Mouse (Mus musculus) thymus, postnatal 14 days (tissue): ENCODE data around the gene Wfdc9.
"Not testable (repeated sequence)": the region's sequence is repeated elsewhere in the genome, so short reads cannot be mapped to it uniquely, and the experiment has no call there.

Source experiments
- DNase-seq: peaks from one replicate; pipeline ENCODE4 v3.0.0; 2021

Wfdc9 gene

GRCm38 (mm10) chr2:164615386-164615785 is 41.0 kb downstream of the Wfdc9 start:
- DNase-seq: no peak

DNA sequence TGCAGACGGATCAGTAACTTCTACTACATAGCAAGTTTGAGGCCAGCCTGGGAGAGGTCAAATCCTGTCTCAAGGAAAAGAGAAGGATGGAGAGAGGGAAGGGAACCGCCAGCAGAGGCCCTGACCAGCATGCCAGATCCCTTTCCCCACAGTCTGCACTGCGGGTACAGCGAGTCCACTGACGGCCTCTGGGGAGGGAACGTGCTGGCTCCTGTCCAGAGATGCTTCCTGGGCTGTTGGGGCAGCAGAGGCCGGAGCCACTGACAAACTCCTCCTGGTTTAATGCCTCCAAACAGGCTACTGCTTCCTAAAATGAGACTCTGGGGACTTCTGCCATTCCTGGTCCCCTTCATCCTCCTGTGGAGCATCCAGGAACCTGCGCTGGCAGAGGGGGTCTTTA is 42.9 kb downstream of the Wfdc9 start, which contains the start of the genes Wfdc6b and Wfdc8:
TSS of gene Wfdc6b (plus strand) at position 52 of the 400 bp plus-strand sequence.
TSS of gene Wfdc8 (minus strand) at position 156 of the 400 bp plus-strand sequence.
- DNase-seq: not testable (repeated sequence)

DNA sequence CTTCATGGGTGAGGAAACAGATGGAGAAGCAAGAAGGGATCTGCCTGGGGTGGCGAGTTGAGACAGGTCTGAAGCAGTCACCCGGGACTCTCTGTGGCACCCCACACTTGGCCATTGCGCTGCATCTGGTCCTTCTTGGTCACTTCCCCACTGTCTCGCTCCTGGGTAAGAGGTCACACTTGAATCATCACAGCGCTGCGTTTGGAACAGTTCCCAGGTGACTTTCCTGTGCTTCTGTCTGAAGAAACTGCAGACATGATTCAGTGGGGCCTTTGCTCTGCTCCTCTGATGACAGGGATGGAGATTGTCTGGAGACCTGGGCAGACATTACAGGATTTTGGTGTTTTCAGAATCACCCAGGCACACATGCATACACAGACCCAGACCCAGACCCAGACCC is 47.6 kb downstream of the Wfdc9 start:
- no peak for DNase-seq

DNA sequence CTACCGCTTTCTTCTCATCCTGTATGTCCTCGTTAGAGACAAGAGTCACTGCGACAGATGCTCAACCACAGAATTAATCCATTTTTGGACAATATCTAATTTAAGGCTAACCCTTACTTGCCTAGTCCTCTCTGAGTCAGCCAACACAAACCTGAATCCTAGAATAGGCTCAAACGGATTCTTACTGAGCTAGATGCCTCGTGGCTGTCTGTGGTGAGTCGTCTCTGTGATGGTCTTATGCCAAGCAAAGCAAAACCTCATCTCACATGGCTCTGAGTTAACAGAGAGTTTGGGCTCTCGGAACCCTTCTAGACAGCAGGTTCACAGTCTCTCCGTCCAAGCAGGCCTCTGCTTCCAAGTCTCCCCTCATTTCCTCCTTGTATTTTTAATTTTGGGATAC is 52.0 kb downstream of the Wfdc9 start:
- no peak for DNase-seq

DNA sequence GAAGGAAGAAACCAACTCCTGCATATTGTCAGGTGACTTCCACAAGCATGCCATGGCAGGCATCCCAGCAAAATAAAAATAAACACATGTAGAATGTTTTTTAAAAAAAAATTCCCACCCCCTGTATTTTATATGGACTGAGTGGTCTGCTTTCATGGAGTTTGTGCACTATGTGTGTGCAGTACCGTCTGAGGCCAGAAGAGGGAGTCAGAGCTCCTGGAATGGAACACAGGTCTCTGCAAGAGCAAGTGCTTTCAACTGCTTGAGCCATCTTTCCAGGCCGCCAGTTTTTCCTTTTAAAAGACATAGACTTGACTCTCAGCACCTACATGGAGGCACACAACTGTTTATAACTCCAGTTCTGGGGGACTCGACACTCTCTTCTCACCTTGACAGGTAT is 52.9 kb downstream of the Wfdc9 start:
- no peak for DNase-seq

DNA sequence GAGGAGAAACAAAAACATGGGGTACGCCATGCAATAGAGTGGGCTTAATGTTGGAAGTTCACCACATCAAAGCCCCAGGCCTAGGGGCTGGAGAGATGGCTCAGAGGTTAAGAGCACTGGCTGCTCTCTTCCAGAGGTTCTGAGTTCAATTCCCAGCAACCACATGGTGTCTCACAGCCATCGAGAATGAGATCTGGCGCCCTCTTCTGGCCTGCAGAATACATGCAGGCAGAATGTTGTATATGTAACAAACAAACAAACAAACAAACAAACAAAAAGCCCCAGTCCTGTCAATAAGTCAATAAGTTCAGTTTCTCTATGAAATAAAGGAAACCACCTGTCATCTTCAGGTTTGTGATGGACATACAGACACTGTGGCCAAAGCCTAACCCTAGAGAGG is 56.2 kb downstream of the Wfdc9 start:
- DNase-seq: no peak
